Mouse (Mus musculus) CH12.LX (cell line): ENCODE data around the gene Siglec1. TPM values are rescaled to one million over a fixed set of nuclear protein-coding genes. Genes with fewer than 3 reads are reported as not detected.

Experiments used
- DNase-seq: peaks from one replicate; pipeline ENCODE4 v3.0.0-alpha.2; 2013; ENCODE audit errors: extremely low read depth
- H3K27ac ChIP-seq: 2 replicates; pipeline ENCODE4 v1.5.1; 2012; ENCODE audit warnings: low read depth, mild to moderate bottlenecking, control low read depth, moderate library complexity; ENCODE audit not compliant: insufficient read depth
- H3K27me3 ChIP-seq: replicated peaks from 2 replicates; pipeline ENCODE3; 2012; ENCODE audit warnings: inconsistent platforms
- H3K36me3 ChIP-seq, 2 experiments: replicated peaks in 1 of 2; 2 replicates each; pipeline versions ENCODE3 to v1.6.1; 2012; ENCODE audit warnings: inconsistent platforms in 1 of 2, low read length in 1 of 2, mild to moderate bottlenecking in 1 of 2, mixed read lengths in 1 of 2, moderate library complexity in 1 of 2; ENCODE audit not compliant: control insufficient read depth in 1 of 2, insufficient read depth in 1 of 2
- H3K4me1 ChIP-seq, 2 experiments: 2 replicates each; pipeline ENCODE4 v1.6.1; 2012; ENCODE audit warnings: inconsistent platforms in 1 of 2, moderate library complexity in 1 of 2; ENCODE audit not compliant: insufficient read depth in 2 of 2, control insufficient read depth in 1 of 2
- H3K4me2 ChIP-seq: 2 replicates; pipeline ENCODE4 v1.6.1; 2012; ENCODE audit warnings: low read depth, mild to moderate bottlenecking, control low read depth; ENCODE audit not compliant: poor library complexity, insufficient read depth, severe bottlenecking
- H3K4me3 ChIP-seq, 3 experiments: fragments of 150-350 bp in 1 of 3; sonication (generic) in 1 of 3; replicated peaks in 1 of 3; 2 replicates each; pipeline versions ENCODE3 to v1.5.1; 2011 to 2012; ENCODE audit warnings: low read depth in 2 of 3, low read length in 2 of 3, mild to moderate bottlenecking in 2 of 3, moderate library complexity in 2 of 3, control low read depth in 1 of 3, improper control_type of control experiment in 1 of 3, inconsistent platforms in 1 of 3, mixed read lengths in 1 of 3; ENCODE audit not compliant: poor library complexity in 1 of 3
- H3K79me2 ChIP-seq: replicated peaks from 2 replicates; pipeline ENCODE4 v1.6.1; 2012; ENCODE audit warnings: mild to moderate bottlenecking, moderate library complexity; ENCODE audit not compliant: control insufficient read depth, poor library complexity, insufficient read depth, severe bottlenecking; ENCODE audit errors: extremely low read depth
- H3K9ac ChIP-seq: 2 replicates; pipeline ENCODE4 v1.6.1; 2012; ENCODE audit warnings: low read depth, mild to moderate bottlenecking, control low read depth, moderate library complexity; ENCODE audit not compliant: insufficient read depth
- H3K9me3 ChIP-seq: replicated peaks from 2 replicates; pipeline ENCODE3; 2012; ENCODE audit warnings: low read length, inconsistent platforms, mixed read lengths
- CHD1 ChIP-seq: IDR thresholded peaks from 2 replicates; pipeline ENCODE4 v1.6.1; 2012; ENCODE audit warnings: low read depth, low read length, improper control_type of control experiment, inconsistent platforms
- CHD2 ChIP-seq: IDR thresholded peaks from 2 replicates; pipeline ENCODE4 v1.6.1; 2011; ENCODE audit warnings: low read length, improper control_type of control experiment
- CTCF ChIP-seq, 2 experiments: IDR thresholded peaks in 1 of 2; conservative IDR thresholded peaks in 1 of 2; 2 replicates each; pipeline ENCODE4 v1.5.1; 2011 to 2012; ENCODE audit warnings: low read depth in 2 of 2, low read length in 2 of 2, improper control_type of control experiment in 1 of 2, inconsistent platforms in 1 of 2, mild to moderate bottlenecking in 1 of 2, moderate library complexity in 1 of 2
- ELF1 ChIP-seq: IDR thresholded peaks from 2 replicates; pipeline ENCODE4 v1.6.1; 2014; ENCODE audit warnings: low read depth, mild to moderate bottlenecking, inconsistent platforms, low read length, improper control_type of control experiment
- EP300 ChIP-seq: IDR thresholded peaks from 2 replicates; pipeline ENCODE4 v1.6.1; 2011; ENCODE audit warnings: low read length, improper control_type of control experiment
- ETS1 ChIP-seq: conservative IDR thresholded peaks from 2 replicates; pipeline ENCODE4 v1.6.1; 2012; ENCODE audit warnings: low read depth, mild to moderate bottlenecking, inconsistent platforms, low read length, improper control_type of control experiment, moderate library complexity
- HCFC1 ChIP-seq: IDR thresholded peaks from 2 replicates; pipeline ENCODE4 v1.6.1; 2012; ENCODE audit warnings: low read depth, mild to moderate bottlenecking, inconsistent platforms, low read length, improper control_type of control experiment
- MAFK ChIP-seq: IDR thresholded peaks from 2 replicates; pipeline ENCODE4 v1.6.1; 2011; ENCODE audit warnings: low read length, improper control_type of control experiment; ENCODE audit not compliant: insufficient replicate concordance
- MAX ChIP-seq: IDR thresholded peaks from 2 replicates; pipeline ENCODE4 v1.6.1; 2011; ENCODE audit warnings: low read length, improper control_type of control experiment
- MAZ ChIP-seq: IDR thresholded peaks from 2 replicates; pipeline ENCODE4 v1.6.1; 2012; ENCODE audit warnings: low read depth, mild to moderate bottlenecking, inconsistent platforms, low read length, improper control_type of control experiment, moderate library complexity
- MEF2A ChIP-seq: IDR thresholded peaks from 2 replicates; pipeline ENCODE4 v1.6.1; 2014; ENCODE audit warnings: low read depth, mild to moderate bottlenecking, inconsistent platforms, low read length, improper control_type of control experiment, borderline replicate concordance
- MYC ChIP-seq: IDR thresholded peaks from 2 replicates; pipeline ENCODE4 v1.6.1; 2011; ENCODE audit warnings: low read depth, mild to moderate bottlenecking, improper control_type of control experiment, low read length
- POLR2A ChIP-seq: IDR thresholded peaks from 2 replicates; pipeline ENCODE4 v1.6.1; 2011; ENCODE audit warnings: low read depth, mild to moderate bottlenecking, improper control_type of control experiment, low read length
- SMC3 ChIP-seq: IDR thresholded peaks from 2 replicates; pipeline ENCODE4 v1.6.1; 2011; ENCODE audit warnings: low read depth, low read length, improper control_type of control experiment
- TBP ChIP-seq: conservative IDR thresholded peaks from 2 replicates; pipeline ENCODE4 v1.6.1; 2011; ENCODE audit warnings: low read depth, low read length, improper control_type of control experiment
- TCF12 ChIP-seq: IDR thresholded peaks from 2 replicates; pipeline ENCODE4 v1.6.1; 2014; ENCODE audit warnings: low read depth, mild to moderate bottlenecking, inconsistent platforms, low read length, improper control_type of control experiment
- USF2 ChIP-seq: conservative IDR thresholded peaks from 2 replicates; pipeline ENCODE4 v1.6.1; 2011; ENCODE audit warnings: low read depth, low read length, improper control_type of control experiment
- ZC3H11A ChIP-seq: IDR thresholded peaks from 2 replicates; pipeline ENCODE4 v1.6.1; 2012; ENCODE audit warnings: low read depth, mild to moderate bottlenecking, inconsistent platforms, low read length, improper control_type of control experiment
- ZKSCAN1 ChIP-seq: IDR thresholded peaks from 2 replicates; pipeline ENCODE4 v1.6.1; 2012; ENCODE audit warnings: low read depth, inconsistent platforms, low read length, improper control_type of control experiment, borderline replicate concordance
- dilution Hi-C: fragments of 300-500 bp; cut with MboI; formaldehyde crosslinking; loops from 2 replicates; pipeline ENCODE4 v1.14.3; 2020; ENCODE audit warnings: low sequenced_read_pairs; ENCODE audit not compliant: extremely low pct_unique_long_range_greater_than_20kb, extremely low pct_ligation_motif_present
- in situ Hi-C: fragments of 300-500 bp; cut with MboI; formaldehyde crosslinking; loops from 3 replicates; pipeline ENCODE4 v1.14.3; 2019; ENCODE audit warnings: low sequenced_read_pairs, low pct_ligation_motif_present, low pct_unique_long_range_greater_than_20kb, mixed read lengths
- polyA plus RNA-seq: library from polyadenylated mRNA; unstranded; fragments of >175 nt; gene quantifications from 2 replicates; pipeline ENCODE4 v1.2.1, GENCODE M21; 2012; ENCODE audit warnings: low read depth; ENCODE audit not compliant: insufficient read length
- total RNA-seq, 2 experiments: library from RNA; depleted of rRNA; stranded (reverse); fragments of 300-350 nt in 1 of 2; fragments of >200 nt in 1 of 2; gene quantifications; 2 replicates each; pipeline ENCODE4 v1.2.3; 2012 to 2014

Siglec1 gene
- total and polyA plus RNA-seq, 3 experiments = not detected

- DNase-seq = no peak
- H3K4me1 ChIP-seq = no peaks in the 10 kb centered on the region
- no peak overlapping the region for H3K4me2 ChIP-seq
- H3K9ac ChIP-seq = no peak overlapping the region
- dilution Hi-C loops (no loop called here), in situ Hi-C loops (no loop called here)
- no peaks in the 10 kb centered on the region for H3K9me3 ChIP-seq
- H3K4me3 ChIP-seq = no peak overlapping the region
- TF ChIP-seq HCFC1 = no peak
- no peak for TF ChIP-seq TCF12
- TF ChIP-seq POLR2A = no peak
- no peak for TF ChIP-seq CTCF (conservative IDR thresholded peaks at IDR 0.05 in 1 of 2, IDR thresholded peaks at IDR 0.05 in 1 of 2; ENCODE audit: low read depth in 2 of 2, low read length in 2 of 2)
- no peak for TF ChIP-seq CHD1
- TF ChIP-seq MYC = no peak
- no peak for TF ChIP-seq ZKSCAN1
- TF ChIP-seq SMC3 = no peak
- no peak for TF ChIP-seq MAFK
- peaks cover under 1% of the 10 kb centered on the region for H3K27me3 ChIP-seq
- no peaks in the 10 kb centered on the region for H3K79me2 ChIP-seq
- H3K27ac ChIP-seq = no peak overlapping the region
- H3K36me3 ChIP-seq = peaks cover 0 to 16% of the 10 kb centered on the region in 2 experiments
These were observed 48.3 kb upstream of the Siglec1 start for GRCm38 (mm10) chr2:131134826-131135400.

GRCm38 (mm10) chr2:131134381-131134780 lies 47.8 kb upstream of the Siglec1 start:
- DNase-seq = no peak
- H3K27ac ChIP-seq = no peak overlapping the region
- H3K36me3 ChIP-seq = peaks cover 0 to 13% of the 10 kb centered on the region in 2 experiments
- no peaks in the 10 kb centered on the region for H3K4me1 ChIP-seq
- H3K27me3 ChIP-seq = peaks cover 6% of the 10 kb centered on the region
- no peak overlapping the region for H3K4me2 ChIP-seq
- no peak overlapping the region for H3K4me3 ChIP-seq
- in situ Hi-C loops = no loop called here
- TF ChIP-seq USF2 (no peak), EP300 (no peak), ETS1 (no peak), MAX (no peak), MAZ (no peak), TBP (no peak), ZC3H11A (no peak), ELF1 (no peak), CHD2 (no peak), MAFK (no peak), MEF2A (no peak)
- TF ChIP-seq, all 38 proteins: peak for 0
- Histone ChIP-seq H3K9ac (no peak overlapping the region), H3K9me3 (no peaks in the 10 kb centered on the region), H3K79me2 (no peaks in the 10 kb centered on the region)
- dilution Hi-C loops = no loop called here
